Mouse (Mus musculus) embryonic facial prominence, embryonic 11.5 days (tissue): ENCODE results near the gene Cldn18. TPM values are rescaled to one million over a fixed set of nuclear protein-coding genes. Genes with fewer than 3 reads are reported as not detected.

ENCODE experiments used
- ATAC-seq: fragments of 200-750 bp; cut with Nextera tagmentation; replicated peaks from 2 replicates; pipeline ENCODE4 v1.8.0; 2017; ENCODE audit warnings: low read depth; ENCODE audit not compliant: insufficient number of reproducible peaks, low FRiP score, low TSS enrichment
- DNase-seq: peaks from one replicate; pipeline ENCODE4 v3.0.0-alpha.2; 2015; ENCODE audit warnings: low spot score
- H3K27ac ChIP-seq: fragments of 300-500 bp; sonication (generic); replicated peaks from 2 replicates; pipeline ENCODE4 v1.5.1; 2014; ENCODE audit warnings: mild to moderate bottlenecking, low read depth, low read length, control low read depth
- H3K27me3 ChIP-seq: fragments of 300-500 bp; sonication (generic); 2 replicates; pipeline ENCODE4 v1.6.1; 2014; ENCODE audit warnings: mild to moderate bottlenecking, low read length, moderate library complexity, mixed read lengths; ENCODE audit not compliant: control insufficient read depth, insufficient read depth
- H3K36me3 ChIP-seq: fragments of 300-500 bp; sonication (generic); replicated peaks from 2 replicates; pipeline ENCODE4 v1.6.1; 2014; ENCODE audit warnings: low read depth, mild to moderate bottlenecking, low read length, moderate library complexity, mixed read lengths; ENCODE audit not compliant: control insufficient read depth, insufficient read depth
- H3K4me1 ChIP-seq: fragments of 300-500 bp; sonication (generic); 2 replicates; pipeline ENCODE4 v1.6.1; 2014; ENCODE audit warnings: low read length, mixed read lengths; ENCODE audit not compliant: control insufficient read depth, insufficient read depth
- H3K4me2 ChIP-seq: fragments of 300-500 bp; sonication (generic); 2 replicates; pipeline ENCODE4 v1.6.1; 2014; ENCODE audit warnings: low read depth, mild to moderate bottlenecking, control low read depth, low read length, moderate library complexity
- H3K4me3 ChIP-seq: fragments of 300-500 bp; sonication (generic); 2 replicates; pipeline ENCODE4 v1.5.1; 2014; ENCODE audit warnings: low read depth, low read length, control low read depth
- H3K9ac ChIP-seq: fragments of 300-500 bp; sonication (generic); replicated peaks from 2 replicates; pipeline ENCODE4 v1.6.1; 2014; ENCODE audit warnings: mild to moderate bottlenecking, control low read depth, low read length
- H3K9me3 ChIP-seq: fragments of 300-500 bp; sonication (generic); replicated peaks from 2 replicates; pipeline ENCODE4 v1.6.1; 2016; ENCODE audit warnings: mild to moderate bottlenecking, low read length, inconsistent platforms, mixed read lengths; ENCODE audit not compliant: control insufficient read depth
- WGBS: fragments of 180-500 bp; shearing (Covaris S2); extraction: QIAGEN DNeasy Blood & Tissue Kit; methylation state at CpG from one replicate; pipeline ENCODE4 v1.1.7; 2014; 5-methylcytosine and 5-hydroxymethylcytosine counted together
- polyA plus RNA-seq: library from polyadenylated mRNA; unstranded; fragments of >200 nt; fragmentation: Nextera tagmentation; extraction: Ambion mirVana; gene quantifications from 2 replicates; pipeline ENCODE4 v1.2.1, GENCODE M21; 2014

Cldn18 gene
- polyA plus RNA-seq, 1 experiment from 2014 or later, result not detected

- 82% methylated on average over 2 of the region's 2 CpGs for WGBS
- Histone ChIP-seq H3K36me3 (no peaks in the 10 kb centered on the region), H3K27me3 (no peaks in the 10 kb centered on the region), H3K27ac (no peak overlapping the region), H3K9me3 (no peaks in the 10 kb centered on the region), H3K4me3 (no peak overlapping the region), H3K9ac (no peak overlapping the region), H3K4me1 (no peaks in the 10 kb centered on the region), H3K4me2 (no peak overlapping the region)
- no peak for DNase-seq
- no peak for ATAC-seq
Measured at GRCm38 (mm10) chr9:99701187-99701586, 15.9 kb downstream of the Cldn18 start.

DNA sequence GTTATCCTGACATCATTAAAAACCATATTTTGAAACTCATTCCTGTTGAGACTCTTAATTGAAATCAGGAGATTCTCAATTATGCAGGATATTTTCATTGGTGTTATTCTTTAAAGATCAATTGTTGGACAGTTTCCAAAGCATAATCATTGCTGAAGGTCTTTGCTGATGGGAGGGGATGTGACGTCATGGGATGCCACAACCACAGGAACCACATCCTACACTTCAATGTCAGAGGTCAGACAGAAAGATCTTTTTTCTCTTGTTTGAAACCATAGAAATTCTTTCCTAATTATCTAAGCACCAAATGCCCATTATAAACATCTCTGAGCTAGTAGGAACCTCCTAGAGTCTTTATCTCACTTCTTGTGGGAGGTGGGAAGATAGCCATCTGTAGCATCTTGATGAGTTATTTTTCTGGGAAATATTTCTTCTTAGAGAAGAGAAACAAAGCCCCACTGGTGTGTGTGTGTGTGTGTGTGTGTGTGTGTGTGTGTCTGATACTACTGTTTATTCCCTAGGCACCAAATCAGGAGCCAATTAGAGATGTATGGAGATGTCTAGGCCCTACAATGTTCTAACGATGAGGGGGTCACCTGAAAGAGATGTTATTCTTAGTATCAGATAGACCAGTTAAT is 17.2 kb downstream of the Cldn18 start:
- Histone ChIP-seq H3K27me3 (no peaks in the 10 kb centered on the region), H3K9me3 (no peaks in the 10 kb centered on the region), H3K4me3 (no peak overlapping the region), H3K36me3 (no peaks in the 10 kb centered on the region), H3K9ac (no peak overlapping the region), H3K27ac (no peak overlapping the region), H3K4me1 (no peaks in the 10 kb centered on the region), H3K4me2 (no peak overlapping the region)
- DNase-seq (no peak), ATAC-seq (no peak)
- 77% methylated on average over 2 of the region's 2 CpGs for WGBS

GRCm38 (mm10) chr9:99694961-99695360 is 22.1 kb downstream of the Cldn18 start:
- no peak overlapping the region for H3K9ac ChIP-seq
- DNase-seq, result peak; percentile 19
- 63% methylated on average over 7 of the region's 7 CpGs for WGBS
- H3K9me3 ChIP-seq, result no peaks in the 10 kb centered on the region
- no peaks in the 10 kb centered on the region for H3K27me3 ChIP-seq
- no peak for ATAC-seq
- no peaks in the 10 kb centered on the region for H3K4me1 ChIP-seq
- no peak overlapping the region for H3K4me2 ChIP-seq
- no peaks in the 10 kb centered on the region for H3K36me3 ChIP-seq
- H3K4me3 ChIP-seq, result no peak overlapping the region
- no peak overlapping the region for H3K27ac ChIP-seq

- H3K9me3 ChIP-seq, result no peaks in the 10 kb centered on the region
- no peaks in the 10 kb centered on the region for H3K36me3 ChIP-seq
- DNase-seq (no peak), ATAC-seq (no peak)
- H3K4me1 ChIP-seq, result no peaks in the 10 kb centered on the region
- no peak overlapping the region for H3K4me3 ChIP-seq
- WGBS, result 85% methylated on average over 7 of the region's 7 CpGs
- H3K9ac ChIP-seq, result no peak overlapping the region
- H3K27me3 ChIP-seq, result no peaks in the 10 kb centered on the region
- no peak overlapping the region for H3K4me2 ChIP-seq
- H3K27ac ChIP-seq, result no peak overlapping the region
Measured at GRCm38 (mm10) chr9:99690386-99690785, 26.7 kb downstream of the Cldn18 start.

GRCm38 (mm10) chr9:99689796-99690195 is 27.3 kb downstream of the Cldn18 start:
- no peak overlapping the region for H3K4me2 ChIP-seq
- no peaks in the 10 kb centered on the region for H3K9me3 ChIP-seq
- ATAC-seq (no peak), DNase-seq (no peak)
- H3K27ac ChIP-seq, result no peak overlapping the region
- no peaks in the 10 kb centered on the region for H3K36me3 ChIP-seq
- no peak overlapping the region for H3K4me3 ChIP-seq
- H3K27me3 ChIP-seq, result no peaks in the 10 kb centered on the region
- no peak overlapping the region for H3K9ac ChIP-seq
- WGBS, result 87% methylated on average over 5 of the region's 5 CpGs
- no peaks in the 10 kb centered on the region for H3K4me1 ChIP-seq

- H3K36me3 ChIP-seq, result no peaks in the 10 kb centered on the region
- no peak overlapping the region for H3K4me3 ChIP-seq
- H3K27me3 ChIP-seq, result no peaks in the 10 kb centered on the region
- WGBS, result 67% methylated on average over 5 of the region's 5 CpGs
- DNase-seq (no peak), ATAC-seq (no peak)
- no peak overlapping the region for H3K27ac ChIP-seq
- no peaks in the 10 kb centered on the region for H3K9me3 ChIP-seq
- H3K9ac ChIP-seq, result no peak overlapping the region
- no peak overlapping the region for H3K4me2 ChIP-seq
- no peaks in the 10 kb centered on the region for H3K4me1 ChIP-seq
Measured at GRCm38 (mm10) chr9:99685536-99686231, 31.4 kb downstream of the Cldn18 start.

- no peak overlapping the region for H3K9ac ChIP-seq
- ATAC-seq, result no peak
- H3K4me3 ChIP-seq, result no peak overlapping the region
- no peak for DNase-seq
- H3K4me1 ChIP-seq, result no peaks in the 10 kb centered on the region
- no peak overlapping the region for H3K27ac ChIP-seq
- no peaks in the 10 kb centered on the region for H3K36me3 ChIP-seq
- no peaks in the 10 kb centered on the region for H3K27me3 ChIP-seq
- H3K4me2 ChIP-seq, result no peak overlapping the region
- no peaks in the 10 kb centered on the region for H3K9me3 ChIP-seq
- WGBS, result 65% methylated on average over 5 of the region's 5 CpGs
Measured at GRCm38 (mm10) chr9:99685061-99685521, 32.0 kb downstream of the Cldn18 start.

DNA sequence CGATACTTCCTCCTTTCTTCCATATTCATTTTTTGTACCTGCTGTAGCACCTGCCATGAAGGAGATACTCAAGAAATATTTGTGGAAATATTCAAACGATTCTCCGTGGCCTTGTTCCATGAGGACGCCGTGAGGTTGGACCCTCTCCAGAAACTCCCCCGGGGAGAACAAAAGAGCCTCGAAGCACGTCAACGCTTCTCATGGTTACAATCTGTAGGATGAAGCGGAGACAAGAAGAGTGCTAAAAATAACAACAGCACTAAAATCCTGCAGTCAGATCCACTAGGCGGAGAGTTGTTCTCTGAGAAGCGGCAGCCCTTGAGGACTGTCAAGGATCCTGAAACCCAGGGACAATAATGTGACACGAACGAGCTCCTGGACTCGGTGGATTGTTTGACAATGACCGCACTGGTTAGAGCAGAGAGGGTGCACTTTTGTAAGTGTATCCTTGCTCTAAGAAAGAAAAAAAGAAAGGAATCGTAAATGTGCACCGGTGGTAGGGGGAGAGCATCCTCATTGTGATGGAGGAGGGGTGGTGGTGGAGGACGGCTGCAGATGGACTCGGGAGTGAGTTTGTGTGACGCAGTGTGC is 35.0 kb downstream of the Cldn18 start:
- Histone ChIP-seq H3K9ac (no peak overlapping the region), H3K27me3 (no peaks in the 10 kb centered on the region), H3K27ac (no peak overlapping the region), H3K4me2 (no peak overlapping the region), H3K36me3 (no peaks in the 10 kb centered on the region), H3K9me3 (no peaks in the 10 kb centered on the region), H3K4me3 (no peak overlapping the region), H3K4me1 (no peaks in the 10 kb centered on the region)
- WGBS, result 90% methylated on average over 21 of the region's 21 CpGs
- ATAC-seq (no peak), DNase-seq (no peak)
